Mouse (Mus musculus): ENCODE measurements around the gene Cdc42bpa.

The Cdc42bpa gene

GRCm38 (mm10) chr1:180162986-180163385, 202.7 kb downstream of the Cdc42bpa start:
- no peak for DNase-seq (ENCODE audit: low read depth, low spot score)

- DNase-seq (ENCODE audit: low read depth, low spot score), result no peak
These were observed 206.3 kb downstream of the Cdc42bpa start for GRCm38 (mm10) chr1:180166533-180166932.

- DNase-seq (ENCODE audit: low read depth, low spot score), result peak; percentile 66
These were observed 208.0 kb downstream of the Cdc42bpa start for GRCm38 (mm10) chr1:180168294-180168693.

GRCm38 (mm10) chr1:180169161-180169560, 208.9 kb downstream of the Cdc42bpa start:
- DNase-seq (ENCODE audit: low read depth, low spot score), result no peak

- no peak for DNase-seq (ENCODE audit: low read depth, low spot score)
These were observed 209.8 kb downstream of the Cdc42bpa start for GRCm38 (mm10) chr1:180170071-180170470.

- DNase-seq (ENCODE audit: low read depth, low spot score), result peak; percentile 65
These were observed 211.6 kb downstream of the Cdc42bpa start for GRCm38 (mm10) chr1:180171883-180172282.

- no peak for DNase-seq (ENCODE audit: low read depth, low spot score)
These were observed 212.3 kb downstream of the Cdc42bpa start for GRCm38 (mm10) chr1:180172600-180172999.

GRCm38 (mm10) chr1:180173017-180173416, 212.7 kb downstream of the Cdc42bpa start:
- DNase-seq (ENCODE audit: low read depth, low spot score), result no peak

- DNase-seq (ENCODE audit: low read depth, low spot score), result no peak
These were observed 214.4 kb downstream of the Cdc42bpa start for GRCm38 (mm10) chr1:180174718-180175117.

GRCm38 (mm10) chr1:180175167-180175566, 214.9 kb downstream of the Cdc42bpa start:
- DNase-seq (ENCODE audit: low read depth, low spot score), result peak; percentile 68

- no peak for DNase-seq (ENCODE audit: low read depth, low spot score)
These were observed 215.4 kb downstream of the Cdc42bpa start for GRCm38 (mm10) chr1:180175635-180176034.

GRCm38 (mm10) chr1:180176784-180177183, 216.5 kb downstream of the Cdc42bpa start:
- DNase-seq (ENCODE audit: low read depth, low spot score), result no peak

- no peak for DNase-seq (ENCODE audit: low read depth, low spot score)
These were observed 218.1 kb downstream of the Cdc42bpa start for GRCm38 (mm10) chr1:180178340-180178739.

GRCm38 (mm10) chr1:180179100-180179499, 218.8 kb downstream of the Cdc42bpa start:
- no peak for DNase-seq (ENCODE audit: low read depth, low spot score)

GRCm38 (mm10) chr1:180179840-180180239, 219.6 kb downstream of the Cdc42bpa start:
- no peak for DNase-seq (ENCODE audit: low read depth, low spot score)

- no peak for DNase-seq (ENCODE audit: low read depth, low spot score)
These were observed 221.2 kb downstream of the Cdc42bpa start for GRCm38 (mm10) chr1:180181304-180181965.

- no peak for DNase-seq (ENCODE audit: low read depth, low spot score)
These were observed 221.7 kb downstream of the Cdc42bpa start for GRCm38 (mm10) chr1:180181966-180182319.

GRCm38 (mm10) chr1:180182731-180183130, 222.5 kb downstream of the Cdc42bpa start:
- DNase-seq (ENCODE audit: low read depth, low spot score), result no peak

- no peak for DNase-seq (ENCODE audit: low read depth, low spot score)
These were observed 223.4 kb downstream of the Cdc42bpa start for GRCm38 (mm10) chr1:180183525-180184159.

GRCm38 (mm10) chr1:180184768-180185167, 224.5 kb downstream of the Cdc42bpa start:
- DNase-seq (ENCODE audit: low read depth, low spot score), result no peak

GRCm38 (mm10) chr1:180185877-180186276, 225.6 kb downstream of the Cdc42bpa start:
- DNase-seq (ENCODE audit: low read depth, low spot score), result peak; percentile 53

- no peak for DNase-seq (ENCODE audit: low read depth, low spot score)
These were observed 226.1 kb downstream of the Cdc42bpa start for GRCm38 (mm10) chr1:180186371-180186770.

- no peak for DNase-seq (ENCODE audit: low read depth, low spot score)
These were observed 228.7 kb downstream of the Cdc42bpa start for GRCm38 (mm10) chr1:180188951-180189350.

All from brain, adult 2 months (tissue).